Mouse (Mus musculus): ENCODE data around the gene Nectin2. TPM values are rescaled to one million over a fixed set of nuclear protein-coding genes. Genes with fewer than 3 reads are reported as not detected.
"Not testable (repeated sequence)": the region's sequence is repeated elsewhere in the genome, so short reads cannot be mapped to it uniquely, and the experiment has no call there.

Gene Nectin2
- total RNA-seq, 4 experiments from 2014 or later = 1.0 to 1.8 (median 1.5) TPM

DNA sequence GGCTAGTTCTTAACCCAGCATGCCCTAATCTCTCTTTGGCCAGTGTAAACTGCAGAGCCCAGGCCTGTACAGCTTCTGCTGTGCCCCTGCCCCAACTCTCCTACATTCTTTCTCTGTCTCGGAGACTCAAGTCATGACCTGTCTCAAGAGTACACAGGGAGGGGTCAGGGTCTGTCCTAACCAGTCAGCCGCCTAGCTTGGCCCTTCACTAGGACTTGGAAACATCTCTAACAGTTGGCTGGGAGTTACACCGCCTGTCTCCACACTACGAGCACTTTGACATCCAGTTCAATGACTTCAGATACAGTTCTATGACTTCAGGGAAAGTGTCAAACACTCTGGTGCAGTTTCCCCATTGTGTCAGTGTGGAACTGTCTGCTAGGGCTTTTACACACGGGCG lies 58.8 kb downstream of the Nectin2 start:
- DNase-seq (ENCODE audit: low spot score in 2 of 2) = no peak

DNA sequence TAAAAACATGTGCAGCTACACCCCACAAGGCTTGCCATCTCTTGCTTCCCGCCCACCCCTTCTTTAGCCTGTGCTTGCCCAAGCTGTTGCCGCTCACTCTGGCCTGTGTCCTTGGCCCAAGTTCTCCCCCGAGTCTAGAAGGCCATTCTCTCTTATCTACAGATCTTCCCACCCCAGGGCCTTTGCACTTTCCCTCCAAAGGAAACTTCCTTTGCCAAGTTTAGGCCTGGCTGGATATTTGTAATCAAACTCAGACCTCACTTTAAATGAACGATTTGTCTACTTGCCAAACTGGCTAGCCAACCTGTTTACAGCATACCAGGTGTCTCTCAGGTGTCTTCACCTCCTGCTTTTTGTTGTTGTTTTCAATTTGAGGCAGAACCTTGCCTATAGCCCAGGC lies 59.4 kb downstream of the Nectin2 start:
- no peak for DNase-seq (ENCODE audit: low spot score in 2 of 2)

DNA sequence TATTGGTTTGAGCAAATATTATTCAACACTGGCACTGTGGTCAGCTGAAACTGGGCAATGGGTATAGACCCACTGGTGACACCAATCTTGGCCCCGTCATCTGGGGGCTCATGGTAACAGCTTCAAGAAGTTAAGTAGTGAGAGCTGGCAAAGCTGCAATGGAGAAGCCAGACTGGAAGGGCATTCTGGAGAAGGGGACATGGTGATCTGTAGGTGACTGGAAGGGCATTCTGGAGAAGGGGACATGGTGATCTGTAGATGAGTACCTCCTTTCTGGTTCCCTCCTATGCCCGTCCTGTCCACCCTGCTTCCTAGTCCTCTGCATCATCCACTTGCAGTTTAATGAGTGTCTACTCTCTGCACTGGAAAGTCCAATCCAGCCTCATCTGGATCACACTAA lies 61.7 kb downstream of the Nectin2 start:
- DNase-seq (ENCODE audit: low spot score in 2 of 2) = no peak

DNA sequence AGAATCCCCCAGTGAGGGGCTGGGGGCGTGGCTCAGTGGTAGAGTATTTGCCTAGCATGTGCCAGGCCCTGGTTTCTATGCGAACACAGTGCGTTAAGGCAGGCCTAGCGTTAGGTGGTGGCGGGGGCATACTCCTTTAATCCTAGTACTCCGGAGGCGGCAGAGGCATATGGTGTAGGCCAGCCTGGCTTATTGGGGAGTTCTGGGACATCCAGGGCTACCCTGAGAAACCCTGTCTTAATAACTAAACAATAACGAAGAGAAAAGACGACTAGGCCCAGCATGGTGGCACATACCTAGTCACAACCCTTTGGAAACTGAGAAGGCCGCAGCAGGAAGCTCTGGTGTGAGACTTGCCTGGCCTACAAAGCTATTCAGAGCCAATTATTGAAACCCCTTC lies 62.2 kb downstream of the Nectin2 start:
- DNase-seq (ENCODE audit: low spot score in 2 of 2) = no peak

DNA sequence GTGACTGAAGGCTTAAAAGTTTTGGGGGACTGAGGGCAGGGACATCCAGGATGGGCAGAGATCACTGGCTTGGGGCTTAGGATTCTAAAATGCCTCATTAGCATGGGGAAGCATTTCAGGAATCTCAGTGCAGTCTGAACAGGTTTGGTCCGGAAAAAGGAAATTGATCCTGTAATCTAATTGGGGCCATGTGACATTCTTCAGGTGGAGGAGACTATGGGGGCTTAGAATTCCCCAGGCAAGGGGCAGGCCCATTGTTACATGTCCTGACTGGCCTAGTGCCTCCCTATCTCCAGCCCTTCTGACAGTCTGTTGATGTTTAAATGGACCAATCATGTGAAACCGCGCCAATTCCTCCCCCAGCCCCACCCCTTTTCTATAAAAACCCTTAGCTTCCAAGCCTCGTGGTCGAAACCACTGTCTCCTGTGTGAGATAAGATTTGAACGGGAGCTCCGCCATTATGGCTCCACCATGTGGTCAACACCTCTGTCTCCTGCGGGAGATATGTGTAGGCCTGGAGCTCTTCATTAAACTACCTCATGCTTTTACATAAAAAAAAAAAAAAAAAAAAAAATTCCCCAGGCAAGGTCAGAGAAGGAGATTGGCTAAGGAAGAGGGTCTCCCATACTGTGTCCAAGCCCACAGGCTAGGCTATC lies 63.2 kb downstream of the Nectin2 start:
- DNase-seq (ENCODE audit: low spot score in 2 of 2) = not testable (repeated sequence)

DNA sequence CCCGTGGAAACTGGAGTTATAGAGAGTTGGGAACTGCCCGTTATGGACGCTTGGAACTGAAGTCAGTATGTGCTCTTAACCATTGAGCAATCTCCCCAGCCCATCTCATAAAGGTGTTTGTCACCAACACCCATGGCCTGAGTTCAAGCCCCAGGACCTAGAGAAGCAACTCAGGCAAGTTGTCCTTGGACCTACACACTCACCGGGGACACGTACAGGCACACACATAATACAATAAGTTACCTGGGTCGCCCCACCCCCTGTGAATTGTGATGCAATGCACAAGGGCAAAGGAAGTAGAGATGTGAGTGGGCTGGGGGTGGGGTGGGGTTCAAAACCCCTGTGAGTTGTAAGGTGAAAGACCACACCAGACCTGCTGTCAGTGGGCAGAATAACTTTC lies 63.8 kb downstream of the Nectin2 start:
- no peak for DNase-seq (ENCODE audit: low spot score in 2 of 2)

DNA sequence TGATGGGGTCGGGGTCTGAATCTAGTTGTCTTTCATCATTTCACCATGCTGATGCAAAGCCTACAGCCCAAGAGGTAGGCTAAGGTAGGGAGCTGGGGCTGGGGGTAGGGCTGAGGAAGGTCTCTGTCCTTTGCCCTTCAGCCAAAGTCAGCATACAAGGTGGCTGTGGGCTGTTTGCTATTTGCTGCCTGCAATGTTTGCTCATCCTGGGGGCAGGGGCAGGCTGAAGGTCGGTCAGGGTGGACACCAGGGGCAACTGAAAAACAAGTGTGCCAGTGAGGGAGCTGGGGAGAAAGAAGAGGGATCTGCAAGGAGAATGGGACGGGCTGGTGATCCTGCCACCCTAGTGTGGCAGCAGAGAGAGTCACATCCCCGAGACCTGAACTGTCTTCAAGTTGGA lies 64.9 kb downstream of the Nectin2 start:
- DNase-seq (ENCODE audit: low spot score in 2 of 2) = no peak

DNA sequence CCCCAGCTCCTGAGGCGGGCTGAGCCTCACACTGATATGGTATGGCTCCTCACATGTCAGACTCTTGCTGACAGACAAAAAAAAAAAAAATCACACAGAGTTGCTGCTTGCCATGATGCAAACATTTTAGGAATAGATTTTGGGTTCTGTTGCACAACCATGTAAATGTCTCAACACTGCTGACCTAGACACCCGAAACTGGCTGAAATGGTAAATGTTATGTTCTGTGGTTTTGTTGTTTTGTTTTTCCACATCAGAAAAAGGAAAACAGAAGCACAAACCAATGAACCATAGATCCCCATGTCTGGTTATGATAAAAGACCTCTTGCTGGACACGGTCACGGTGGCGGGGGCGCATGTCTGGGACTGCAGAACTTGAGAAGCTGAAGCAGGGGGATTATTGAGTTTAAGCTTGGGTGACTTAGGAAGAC lies 66.5 kb downstream of the Nectin2 start:
- DNase-seq (ENCODE audit: low spot score in 2 of 2) = no peak

DNA sequence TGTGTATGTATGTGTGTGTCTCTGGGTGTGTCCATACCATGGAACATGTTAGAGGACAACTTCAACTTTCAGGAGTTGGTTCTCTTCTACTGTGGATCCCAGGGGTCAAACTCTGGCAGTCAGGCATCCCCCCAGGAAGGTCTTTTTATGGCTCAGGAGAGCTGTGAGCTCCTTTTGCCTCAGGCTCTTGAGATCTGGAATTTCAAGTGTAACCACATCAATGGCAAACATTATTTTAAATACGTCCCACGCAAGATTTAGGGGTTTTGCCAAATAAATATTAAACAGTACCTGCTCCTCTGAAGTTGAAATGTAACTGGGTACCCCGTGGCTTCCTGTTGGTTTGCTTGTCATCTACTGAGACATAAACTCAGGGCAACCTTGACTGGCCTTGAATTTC lies 67.3 kb downstream of the Nectin2 start:
- no peak for DNase-seq (ENCODE audit: low spot score in 2 of 2)

DNA sequence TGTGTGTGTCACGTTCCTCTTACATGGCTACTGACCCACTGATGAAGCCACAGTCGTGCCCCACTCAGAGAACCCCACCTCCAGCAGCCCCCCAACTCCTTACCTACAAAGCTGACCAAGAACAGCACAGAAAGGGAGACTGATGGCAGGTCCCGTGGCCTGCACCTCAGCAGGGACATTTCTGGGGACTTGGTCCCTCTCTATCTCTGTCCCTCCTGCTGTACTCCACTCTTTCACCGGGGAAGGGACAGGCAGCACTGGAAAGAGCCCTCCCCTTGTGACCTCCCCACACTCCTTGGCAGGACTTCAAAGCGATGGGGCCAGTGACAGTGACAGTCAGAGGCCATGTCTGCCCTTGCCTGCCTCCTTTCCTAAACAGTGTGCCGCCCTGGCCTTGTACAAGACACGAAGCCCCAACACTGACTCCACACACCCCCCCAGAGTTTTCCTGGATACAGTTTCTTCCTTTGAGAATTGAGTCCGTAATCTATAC lies 69.0 kb downstream of the Nectin2 start, which contains the start of the genes Gm44805 and Apoc4:
Gm44805 (minus strand) TSS at position 222 of the 493 bp plus-strand sequence.
Apoc4 (minus strand) TSS at position 278 of the 493 bp plus-strand sequence.
- DNase-seq (ENCODE audit: low spot score in 2 of 2) = no peak

DNA sequence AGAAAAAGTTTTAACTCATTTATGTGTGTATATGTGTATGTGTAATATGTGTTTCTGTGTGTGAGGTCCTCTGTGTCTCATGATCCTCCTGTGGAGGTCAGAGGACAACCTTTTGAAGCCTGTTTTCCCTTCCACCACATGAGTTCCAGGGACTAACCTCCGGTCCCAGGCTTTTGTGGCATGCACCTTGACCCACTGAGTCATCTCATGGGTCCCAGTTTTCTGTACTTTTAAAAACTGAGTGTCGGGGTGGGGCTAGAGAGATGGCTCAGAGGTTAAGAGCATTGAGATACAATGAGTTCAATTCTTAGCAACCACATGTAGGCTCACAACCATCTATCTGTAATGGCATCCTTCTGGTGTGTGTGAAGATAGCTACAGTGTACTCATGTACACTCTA lies 69.6 kb downstream of the Nectin2 start:
- DNase-seq (ENCODE audit: low spot score in 2 of 2) = no peak

DNA sequence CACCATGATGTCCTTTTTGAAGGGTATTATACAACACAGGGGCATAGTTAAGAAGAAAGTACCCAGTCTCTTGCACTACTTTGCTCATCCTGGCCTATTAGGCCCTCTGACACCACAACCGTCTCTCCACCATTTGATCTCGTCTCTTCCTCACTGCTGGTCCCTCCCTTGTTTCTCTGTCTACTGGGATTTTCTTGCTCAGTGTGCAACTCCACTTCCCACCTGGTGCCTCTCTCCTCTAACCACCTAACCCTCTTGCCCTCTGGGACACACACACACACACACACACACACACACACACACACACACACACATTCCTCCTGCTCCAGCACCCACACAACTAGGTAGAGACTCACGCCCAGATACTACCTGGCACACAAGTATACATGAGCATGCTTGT lies 71.4 kb downstream of the Nectin2 start:
- DNase-seq (ENCODE audit: low spot score in 2 of 2) = no peak

DNA sequence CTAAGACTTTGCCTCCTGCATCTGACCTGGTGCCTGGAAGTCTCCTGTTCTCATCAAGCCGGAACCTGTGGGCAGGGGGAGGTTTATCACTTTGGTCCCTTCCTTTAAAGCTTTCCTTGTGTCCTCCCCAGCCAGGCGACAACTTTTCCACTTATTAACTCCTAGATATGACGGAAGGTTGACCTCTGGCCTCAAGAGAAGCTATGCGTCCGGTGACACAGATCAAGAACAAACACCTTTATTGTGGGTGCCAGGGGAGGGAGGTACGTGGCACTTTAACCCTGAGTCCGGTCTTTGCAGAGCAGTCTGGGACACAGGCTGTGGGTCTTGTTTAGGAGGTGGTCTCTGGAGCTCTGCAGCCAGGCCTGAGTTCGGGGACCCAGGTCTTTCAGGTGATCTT lies 72.4 kb downstream of the Nectin2 start, which contains the start of gene Apoc2:
Apoc2 (minus strand) TSS at position 70 of the 400 bp plus-strand sequence.
- DNase-seq (ENCODE audit: low spot score in 2 of 2) = no peak

DNA sequence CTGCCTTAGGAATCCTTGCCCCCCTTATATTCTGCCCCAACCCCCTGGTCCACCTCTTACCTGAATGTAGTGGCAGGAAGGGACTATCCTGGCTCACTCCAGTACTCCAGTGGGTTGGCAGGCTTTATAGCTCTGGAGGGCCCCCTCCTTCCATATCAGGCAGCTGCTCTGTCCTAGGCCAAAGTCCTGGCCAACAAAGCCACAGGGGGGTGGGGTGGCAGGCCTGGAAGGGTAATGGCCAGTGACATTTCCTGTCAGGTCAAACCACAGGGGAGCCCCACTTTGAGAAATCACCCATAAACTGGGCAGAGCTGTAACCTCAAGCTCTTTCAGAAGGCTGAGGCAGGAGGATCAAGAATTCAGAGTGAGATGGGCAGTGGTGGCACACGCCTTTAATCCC lies 73.6 kb downstream of the Nectin2 start:
- DNase-seq (ENCODE audit: low spot score in 2 of 2) = no peak

DNA sequence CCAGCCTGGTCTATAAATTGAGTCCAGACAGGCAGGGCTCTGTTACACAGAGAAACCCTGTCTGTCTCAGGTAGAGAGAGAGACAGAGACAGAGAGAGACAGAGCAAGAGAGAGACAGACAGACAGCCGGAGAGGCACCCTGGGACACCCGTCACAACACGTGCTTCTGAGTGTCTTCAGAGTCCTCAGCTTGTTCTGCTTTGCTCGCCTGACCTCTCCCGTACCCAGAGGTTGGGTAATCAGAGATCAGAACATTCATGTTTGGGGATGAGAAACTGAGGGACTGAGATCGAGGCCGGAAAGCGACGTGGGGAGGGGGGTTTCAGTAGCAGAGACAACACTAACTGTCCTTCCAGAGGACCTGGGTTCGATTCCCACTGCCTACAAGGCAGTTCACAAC lies 74.5 kb downstream of the Nectin2 start:
- no peak for DNase-seq (ENCODE audit: low spot score in 2 of 2)

DNA sequence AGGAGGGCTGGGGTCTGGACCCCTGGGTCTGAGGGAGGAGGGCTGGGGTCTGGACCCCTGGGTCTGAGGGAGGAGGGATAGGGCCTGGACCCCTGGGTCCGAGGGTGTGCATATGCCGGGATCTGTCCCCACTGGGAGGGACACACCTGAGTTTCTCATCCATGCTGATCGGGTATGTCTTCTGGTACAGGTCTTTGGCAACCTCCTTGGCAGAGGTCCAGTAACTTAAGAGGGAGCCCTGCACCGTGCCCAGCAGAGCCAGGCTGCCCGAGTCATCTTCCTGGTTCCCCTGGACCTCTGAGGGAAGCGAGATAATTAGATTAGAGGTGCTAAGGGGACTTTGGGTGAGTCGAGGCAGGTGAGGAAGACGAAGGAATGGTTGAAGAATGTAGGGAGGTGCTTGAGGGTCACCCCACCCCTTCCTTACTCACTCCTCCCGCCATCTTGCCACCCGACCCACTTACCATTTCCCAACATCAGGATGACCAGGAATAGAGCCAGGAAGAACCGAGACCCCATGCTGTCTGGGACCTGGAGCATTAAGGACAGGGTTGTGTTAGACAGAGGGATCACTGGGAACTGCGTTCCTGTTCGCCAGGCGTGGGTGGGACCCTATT lies 77.1 kb downstream of the Nectin2 start:
- DNase-seq (ENCODE audit: low spot score in 2 of 2) = no peak

DNA sequence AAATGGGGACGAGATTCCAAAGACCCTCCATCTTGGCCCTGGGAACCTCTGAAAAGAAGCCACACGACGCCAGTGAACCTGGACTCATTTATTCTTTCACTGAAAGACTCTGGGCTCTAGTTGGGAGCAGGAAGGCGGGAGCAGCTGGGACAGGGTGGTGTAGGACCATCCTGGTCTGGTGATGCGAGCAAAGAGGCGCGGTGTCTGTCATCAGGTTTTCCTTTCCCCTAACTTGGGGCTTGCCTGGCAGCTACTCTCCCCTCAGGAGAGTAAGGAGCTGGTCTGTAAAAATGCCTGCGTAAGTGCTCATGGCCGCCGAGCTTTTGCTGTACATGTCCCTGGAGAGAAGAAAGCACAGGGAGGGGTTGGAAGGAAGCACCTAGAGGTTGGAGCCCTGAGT lies 78.8 kb downstream of the Nectin2 start:
- DNase-seq (ENCODE audit: low spot score in 2 of 2) = no peak

DNA sequence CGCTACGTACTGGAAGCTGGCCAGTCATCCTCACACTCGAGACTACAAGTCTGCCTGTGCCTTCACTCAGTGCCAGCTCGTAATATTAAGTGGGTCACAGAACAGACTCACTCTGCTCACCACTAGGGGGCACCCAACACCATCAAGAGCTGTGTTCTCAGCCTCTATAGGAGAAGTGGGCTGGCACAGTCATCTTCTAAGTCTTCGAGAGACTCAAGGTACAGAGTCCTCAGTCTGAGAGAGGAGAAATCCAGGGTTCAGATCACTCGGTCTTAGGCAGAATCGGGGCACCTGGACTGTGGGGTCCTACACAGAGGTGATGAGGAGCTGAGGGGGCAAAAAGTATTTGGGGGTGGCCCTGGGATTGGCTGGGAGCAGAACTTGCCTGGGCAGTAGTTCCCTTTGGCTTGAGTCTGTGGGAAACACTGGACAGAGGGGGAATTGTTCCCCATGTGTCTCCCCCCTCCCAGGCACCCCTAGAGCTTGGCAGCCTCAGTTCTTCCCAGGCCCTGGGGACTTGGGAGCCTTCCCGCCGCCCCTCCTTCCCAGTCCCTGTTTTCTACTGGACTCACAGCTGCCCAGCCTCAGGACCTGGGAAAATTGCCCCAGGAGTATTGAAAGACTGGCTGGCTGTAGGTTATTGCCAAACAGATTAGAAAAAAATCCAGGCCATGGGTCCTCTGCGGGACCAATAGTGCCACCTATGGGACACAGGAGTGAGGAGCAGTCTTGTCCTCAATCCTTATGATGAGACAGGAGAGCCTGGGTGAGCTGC lies 81.1 kb downstream of the Nectin2 start:
- DNase-seq (ENCODE audit: low spot score in 2 of 2) = peak; percentile 89 to 90

DNA sequence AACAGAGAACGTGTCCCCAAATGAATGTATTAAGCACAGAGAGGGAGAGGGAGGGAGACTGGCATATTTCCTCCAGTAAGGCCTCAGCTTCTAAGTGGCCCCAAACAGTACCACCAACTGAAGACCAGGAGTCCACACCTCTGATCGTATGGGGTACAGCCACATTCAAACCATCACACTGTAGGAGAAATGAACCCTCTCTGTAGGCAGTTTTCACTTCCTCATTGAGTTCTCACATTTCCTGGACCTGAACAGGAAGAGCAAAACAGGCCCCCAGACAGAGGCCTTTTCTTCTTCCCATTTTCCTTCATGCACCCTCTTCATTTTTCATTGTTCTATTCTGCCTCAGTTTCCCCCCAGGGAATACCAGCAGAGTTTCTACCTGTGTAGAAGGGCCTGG lies 82.8 kb downstream of the Nectin2 start:
- DNase-seq (ENCODE audit: low spot score in 2 of 2) = no peak

DNA sequence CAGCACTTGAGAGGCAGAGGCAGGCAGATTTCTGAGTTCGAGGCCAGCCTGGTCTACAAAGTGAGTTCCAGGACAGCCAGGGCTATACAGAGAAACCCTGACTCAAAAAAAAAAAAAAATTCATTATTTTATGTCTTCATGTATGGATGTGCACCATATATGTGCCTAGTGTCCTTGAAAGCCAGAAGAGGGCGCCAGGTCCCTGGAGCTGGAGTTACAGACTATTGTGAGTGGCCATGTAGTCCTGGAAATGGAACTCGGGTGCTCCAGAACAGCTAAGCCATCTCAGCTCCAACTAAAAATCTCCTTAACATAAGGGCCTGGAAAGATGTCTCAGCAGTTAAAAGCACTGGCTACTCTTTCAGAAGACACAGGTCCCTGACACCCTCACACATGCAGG lies 83.5 kb downstream of the Nectin2 start:
- DNase-seq (ENCODE audit: low spot score in 2 of 2) = no peak

All from gastrocnemius, adult 8-10 months (tissue).